Mouse (Mus musculus): Measurements from ENCODE around the gene Ncor2.

Ncor2 gene

GRCm38 (mm10) chr5:125106191-125106590 lies 72.8 kb downstream of the Ncor2 start:
- Histone ChIP-seq H3K27me3 (ENCODE audit: insufficient read depth, low read length) (no peaks in the 10 kb centered on the region), H3K9me3 (ENCODE audit: low read length) (no peaks in the 10 kb centered on the region), H3K4me3 (replicated peaks; ENCODE audit: low read length) (no peak overlapping the region), H3K36me3 (ENCODE audit: insufficient read depth, low read length) (peaks cover 84% of the 10 kb centered on the region), H3K4me1 (replicated peaks; ENCODE audit: low read depth, low read length) (peaks cover 54% of the 10 kb centered on the region)
- TF ChIP-seq POU5F1 (IDR thresholded peaks at IDR 0.05; ENCODE audit: borderline replicate concordance, low read length) (no peak), NANOG (IDR thresholded peaks at IDR 0.05; ENCODE audit: borderline replicate concordance, low read length) (no peak), CTCF (conservative IDR thresholded peaks at IDR 0.05; ENCODE audit: low read length) (no peak)

GRCm38 (mm10) chr5:125104841-125105240 lies 74.2 kb downstream of the Ncor2 start:
- Histone ChIP-seq H3K27me3 (ENCODE audit: insufficient read depth, low read length) (no peaks in the 10 kb centered on the region), H3K9me3 (ENCODE audit: low read length) (no peaks in the 10 kb centered on the region), H3K4me1 (replicated peaks; ENCODE audit: low read depth, low read length) (peaks cover 46% of the 10 kb centered on the region), H3K36me3 (ENCODE audit: insufficient read depth, low read length) (peaks cover 86% of the 10 kb centered on the region), H3K4me3 (replicated peaks; ENCODE audit: low read length) (no peak overlapping the region)
- TF ChIP-seq CTCF (conservative IDR thresholded peaks at IDR 0.05; ENCODE audit: low read length) = no peak
- TF ChIP-seq NANOG (IDR thresholded peaks at IDR 0.05; ENCODE audit: borderline replicate concordance, low read length) = no peak
- TF ChIP-seq POU5F1 (IDR thresholded peaks at IDR 0.05; ENCODE audit: borderline replicate concordance, low read length) = no peak

DNA sequence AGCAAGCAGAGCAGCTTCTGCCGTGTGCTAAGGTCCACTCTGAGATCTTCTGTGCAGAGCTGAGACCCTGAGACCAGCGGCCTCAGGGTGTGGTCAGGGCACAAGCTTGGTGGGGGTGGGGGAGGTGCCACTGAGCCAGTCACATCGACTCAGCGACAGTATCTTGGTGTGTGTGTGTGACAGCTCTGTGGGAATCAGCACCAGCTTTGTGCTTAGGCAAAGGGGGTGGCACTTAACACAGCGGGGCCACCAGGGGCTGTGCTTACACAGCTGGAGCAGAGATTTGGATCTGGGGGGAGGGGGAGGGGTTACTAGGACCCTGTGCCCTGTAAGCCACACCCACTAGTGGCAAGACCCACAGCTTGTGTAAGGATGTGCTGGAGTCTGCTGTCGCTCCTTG lies 75.6 kb downstream of the Ncor2 start:
- no peak for TF ChIP-seq CTCF (conservative IDR thresholded peaks at IDR 0.05; ENCODE audit: low read length)
- no peak for TF ChIP-seq POU5F1 (IDR thresholded peaks at IDR 0.05; ENCODE audit: borderline replicate concordance, low read length)
- TF ChIP-seq NANOG (IDR thresholded peaks at IDR 0.05; ENCODE audit: borderline replicate concordance, low read length) = no peak
- no peak overlapping the region for H3K4me3 ChIP-seq (replicated peaks; ENCODE audit: low read length)
- H3K36me3 ChIP-seq (ENCODE audit: insufficient read depth, low read length) = peaks cover 92% of the 10 kb centered on the region
- peaks cover 54% of the 10 kb centered on the region for H3K4me1 ChIP-seq (replicated peaks; ENCODE audit: low read depth, low read length)
- no peaks in the 10 kb centered on the region for H3K27me3 ChIP-seq (ENCODE audit: insufficient read depth, low read length)
- H3K9me3 ChIP-seq (ENCODE audit: low read length) = no peaks in the 10 kb centered on the region

DNA sequence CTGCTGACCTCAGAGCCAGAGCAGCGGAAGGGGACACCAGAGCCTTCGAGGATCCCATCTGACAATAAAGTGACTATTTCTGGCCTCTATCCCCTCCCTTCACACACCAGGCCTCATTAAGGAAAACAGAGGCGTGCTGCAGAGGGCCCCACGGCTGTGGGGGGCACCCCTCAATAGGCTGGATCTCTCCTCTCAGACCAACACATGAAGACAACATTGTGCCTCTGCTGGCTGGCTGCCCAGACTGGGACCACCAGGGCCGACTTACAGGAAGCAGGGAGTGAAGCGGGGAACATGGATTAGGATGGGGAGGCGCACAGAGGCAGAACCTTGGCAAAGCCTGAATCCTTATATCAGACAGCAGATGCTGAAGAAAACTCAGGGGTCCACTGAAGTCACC lies 76.1 kb downstream of the Ncor2 start:
- TF ChIP-seq POU5F1 (IDR thresholded peaks at IDR 0.05; ENCODE audit: borderline replicate concordance, low read length) = no peak
- no peak for TF ChIP-seq CTCF (conservative IDR thresholded peaks at IDR 0.05; ENCODE audit: low read length)
- TF ChIP-seq NANOG (IDR thresholded peaks at IDR 0.05; ENCODE audit: borderline replicate concordance, low read length) = no peak
- no peaks in the 10 kb centered on the region for H3K9me3 ChIP-seq (ENCODE audit: low read length)
- peaks cover 51% of the 10 kb centered on the region for H3K4me1 ChIP-seq (replicated peaks; ENCODE audit: low read depth, low read length)
- H3K27me3 ChIP-seq (ENCODE audit: insufficient read depth, low read length) = no peaks in the 10 kb centered on the region
- H3K36me3 ChIP-seq (ENCODE audit: insufficient read depth, low read length) = peaks cover 92% of the 10 kb centered on the region
- H3K4me3 ChIP-seq (replicated peaks; ENCODE audit: low read length) = no peak overlapping the region

DNA sequence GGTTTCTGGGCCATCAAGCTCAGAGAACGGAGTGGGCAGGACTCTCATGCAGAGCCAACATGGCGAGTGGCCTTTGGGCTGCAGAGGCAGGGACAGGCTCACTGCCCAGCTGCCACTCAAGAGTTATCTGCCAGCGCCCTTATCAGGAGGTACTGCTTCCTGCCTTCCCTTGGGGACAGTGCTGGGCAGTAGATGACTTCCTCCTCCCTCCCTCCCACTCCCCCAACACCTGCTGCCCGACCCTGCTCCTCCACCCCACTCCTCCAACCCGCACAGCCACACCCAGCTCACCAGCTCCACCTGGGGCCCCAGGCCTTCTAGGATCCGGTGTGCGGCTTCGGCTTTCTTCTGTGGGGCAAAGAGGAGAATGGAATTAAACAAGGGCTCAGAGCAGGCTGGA lies 76.7 kb downstream of the Ncor2 start:
- H3K27me3 ChIP-seq (ENCODE audit: insufficient read depth, low read length) = no peaks in the 10 kb centered on the region
- peaks cover 46% of the 10 kb centered on the region for H3K4me1 ChIP-seq (replicated peaks; ENCODE audit: low read depth, low read length)

GRCm38 (mm10) chr5:125099785-125100350 lies 79.2 kb downstream of the Ncor2 start:
- peaks cover 52% of the 10 kb centered on the region for H3K4me1 ChIP-seq (replicated peaks; ENCODE audit: low read depth, low read length)
- H3K27me3 ChIP-seq (ENCODE audit: insufficient read depth, low read length) = no peaks in the 10 kb centered on the region
- H3K36me3 ChIP-seq (ENCODE audit: insufficient read depth, low read length) = peaks cover 98% of the 10 kb centered on the region
- TF ChIP-seq CTCF (conservative IDR thresholded peaks at IDR 0.05; ENCODE audit: low read length) = no peak
- no peak for TF ChIP-seq NANOG (IDR thresholded peaks at IDR 0.05; ENCODE audit: borderline replicate concordance, low read length)
- no peak for TF ChIP-seq POU5F1 (IDR thresholded peaks at IDR 0.05; ENCODE audit: borderline replicate concordance, low read length)
- H3K4me3 ChIP-seq (replicated peaks; ENCODE audit: low read length) = no peak overlapping the region
- no peaks in the 10 kb centered on the region for H3K9me3 ChIP-seq (ENCODE audit: low read length)

More for the DNA sequence above, 76.7 kb downstream of the Ncor2 start:
- Histone ChIP-seq H3K36me3 (ENCODE audit: insufficient read depth, low read length) (peaks cover 92% of the 10 kb centered on the region), H3K4me3 (replicated peaks; ENCODE audit: low read length) (no peak overlapping the region), H3K9me3 (ENCODE audit: low read length) (no peaks in the 10 kb centered on the region)
- TF ChIP-seq POU5F1 (IDR thresholded peaks at IDR 0.05; ENCODE audit: borderline replicate concordance, low read length) = no peak
- no peak for TF ChIP-seq NANOG (IDR thresholded peaks at IDR 0.05; ENCODE audit: borderline replicate concordance, low read length)
- no peak for TF ChIP-seq CTCF (conservative IDR thresholded peaks at IDR 0.05; ENCODE audit: low read length)

- TF ChIP-seq NANOG (IDR thresholded peaks at IDR 0.05; ENCODE audit: borderline replicate concordance, low read length) (no peak), POU5F1 (IDR thresholded peaks at IDR 0.05; ENCODE audit: borderline replicate concordance, low read length) (no peak)
- Histone ChIP-seq H3K27me3 (ENCODE audit: insufficient read depth, low read length) (no peaks in the 10 kb centered on the region), H3K4me3 (replicated peaks; ENCODE audit: low read length) (no peak overlapping the region)
Measured at GRCm38 (mm10) chr5:125098692-125099091, 80.3 kb downstream of the Ncor2 start.

DNA sequence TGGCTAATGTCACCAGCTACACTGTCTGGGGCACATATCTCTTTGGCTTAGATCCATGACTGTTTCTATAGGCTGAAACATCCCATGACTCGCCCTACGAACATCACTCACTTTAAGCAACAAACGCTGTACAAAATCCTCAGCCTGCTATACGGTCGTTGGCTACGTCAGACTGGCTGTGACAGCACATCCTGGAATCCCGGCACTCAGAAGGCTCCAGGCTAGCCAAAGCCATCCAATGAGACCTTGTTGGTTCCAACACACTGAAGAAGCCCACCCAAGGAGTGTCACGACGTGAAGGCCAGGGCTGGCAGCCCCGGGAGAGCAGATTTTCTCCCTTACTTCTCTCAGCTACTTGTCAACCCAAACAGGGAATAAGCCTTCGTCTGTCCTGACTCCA lies 82.7 kb downstream of the Ncor2 start:
- H3K27me3 ChIP-seq (ENCODE audit: insufficient read depth, low read length) = no peaks in the 10 kb centered on the region
- TF ChIP-seq POU5F1 (IDR thresholded peaks at IDR 0.05; ENCODE audit: borderline replicate concordance, low read length) (no peak), CTCF (conservative IDR thresholded peaks at IDR 0.05; ENCODE audit: low read length) (no peak), NANOG (IDR thresholded peaks at IDR 0.05; ENCODE audit: borderline replicate concordance, low read length) (no peak)
- H3K36me3 ChIP-seq (ENCODE audit: insufficient read depth, low read length) = peaks cover 95% of the 10 kb centered on the region
- H3K9me3 ChIP-seq (ENCODE audit: low read length) = no peaks in the 10 kb centered on the region
- H3K4me1 ChIP-seq (replicated peaks; ENCODE audit: low read depth, low read length) = peaks cover 49% of the 10 kb centered on the region
- H3K4me3 ChIP-seq (replicated peaks; ENCODE audit: low read length) = no peak overlapping the region

More at GRCm38 (mm10) chr5:125098692-125099091, 80.3 kb downstream of the Ncor2 start:
- Histone ChIP-seq H3K36me3 (ENCODE audit: insufficient read depth, low read length) (peaks cover 95% of the 10 kb centered on the region), H3K4me1 (replicated peaks; ENCODE audit: low read depth, low read length) (peaks cover 55% of the 10 kb centered on the region), H3K9me3 (ENCODE audit: low read length) (no peaks in the 10 kb centered on the region)
